Mouse (Mus musculus): ENCODE data around the gene Ess2. TPM values are rescaled to one million over a fixed set of nuclear protein-coding genes. Genes with fewer than 3 reads are reported as not detected.
A peak's percentile ranks its signal among the peaks of the same experiment; 100 is the strongest.
"Not testable (repeated sequence)": the region's sequence is repeated elsewhere in the genome, so short reads cannot be mapped to it uniquely, and the experiment has no call there.

Gene Ess2
- 26.0 and 26.7 TPM in 2 replicates for polyA plus RNA-seq (2012; rRNA removed)

- DNase-seq (ENCODE audit: low spot score): peak; percentile 76
Measured at GRCm38 (mm10) chr16:17911052-17911595, at the start of gene Ess2. TSS of gene Ess2 (minus strand) at chr16:17911348.

- not testable (repeated sequence) for DNase-seq (ENCODE audit: low spot score)
Measured at GRCm38 (mm10) chr16:17956052-17956638, 45.0 kb upstream of the Ess2 start.

DNA sequence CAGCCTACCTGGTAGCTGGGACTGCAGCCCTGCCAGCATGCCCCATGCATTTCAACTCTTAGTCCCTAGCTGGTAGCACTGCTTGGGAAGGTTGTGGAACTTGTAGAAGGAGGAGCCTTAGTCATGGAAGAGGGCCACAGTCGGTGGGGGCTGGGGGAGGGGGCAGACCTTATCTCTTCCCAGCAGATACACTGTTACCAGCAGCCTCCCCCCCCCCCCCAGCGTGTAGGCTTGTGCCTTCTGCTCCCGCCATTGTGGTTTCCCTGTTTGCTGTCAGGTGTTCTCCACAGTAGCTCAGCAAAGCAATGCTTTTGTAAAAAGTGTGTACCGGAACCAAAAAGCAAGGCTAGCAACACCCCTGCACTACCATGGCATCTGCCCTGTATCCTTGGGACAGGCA is 40.5 kb upstream of the Ess2 start:
- DNase-seq (ENCODE audit: low spot score): no peak

DNA sequence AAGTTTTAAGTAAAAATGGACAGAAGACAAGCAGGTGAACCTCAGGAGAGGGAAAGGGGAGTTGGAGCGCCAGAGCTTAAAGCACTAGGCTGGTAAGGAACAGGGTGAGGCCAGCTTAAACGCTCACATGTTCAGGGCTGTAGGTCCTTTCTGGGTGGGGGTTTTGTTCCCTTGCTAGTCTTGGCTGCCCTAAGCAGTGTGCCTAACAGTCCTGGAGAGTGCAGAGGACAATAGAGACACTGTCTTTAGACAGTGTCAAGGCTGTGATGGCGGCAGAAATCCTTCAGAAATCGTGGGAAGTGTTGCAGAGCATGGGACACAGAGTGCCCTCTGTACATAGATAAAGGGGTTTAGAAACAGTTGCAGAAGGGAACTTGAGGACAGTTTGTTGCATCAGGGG is 38.9 kb upstream of the Ess2 start:
- no peak for DNase-seq (ENCODE audit: low spot score)

DNA sequence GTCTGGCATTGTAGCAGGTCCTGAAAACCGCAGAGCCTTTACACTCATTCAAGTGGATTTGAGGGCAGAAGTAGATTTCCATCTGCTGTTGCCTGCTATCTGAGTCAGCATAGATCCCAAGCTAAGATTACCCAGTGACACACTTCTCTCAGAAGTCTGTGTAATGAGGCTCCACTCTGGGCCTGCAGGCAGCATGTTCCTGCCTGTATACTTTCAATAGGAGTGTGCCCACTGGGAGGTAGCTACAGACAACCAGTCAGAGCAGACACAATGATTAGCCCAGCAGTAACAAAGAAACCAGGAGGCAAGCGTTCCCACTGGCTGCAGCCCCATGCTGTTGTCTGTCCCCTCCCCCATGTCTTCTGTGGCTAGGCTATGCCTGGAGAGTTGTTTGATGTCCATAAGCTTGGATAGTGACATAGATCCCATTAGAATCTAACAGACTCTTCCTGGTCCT is 38.3 kb upstream of the Ess2 start:
- DNase-seq (ENCODE audit: low spot score): no peak

DNA sequence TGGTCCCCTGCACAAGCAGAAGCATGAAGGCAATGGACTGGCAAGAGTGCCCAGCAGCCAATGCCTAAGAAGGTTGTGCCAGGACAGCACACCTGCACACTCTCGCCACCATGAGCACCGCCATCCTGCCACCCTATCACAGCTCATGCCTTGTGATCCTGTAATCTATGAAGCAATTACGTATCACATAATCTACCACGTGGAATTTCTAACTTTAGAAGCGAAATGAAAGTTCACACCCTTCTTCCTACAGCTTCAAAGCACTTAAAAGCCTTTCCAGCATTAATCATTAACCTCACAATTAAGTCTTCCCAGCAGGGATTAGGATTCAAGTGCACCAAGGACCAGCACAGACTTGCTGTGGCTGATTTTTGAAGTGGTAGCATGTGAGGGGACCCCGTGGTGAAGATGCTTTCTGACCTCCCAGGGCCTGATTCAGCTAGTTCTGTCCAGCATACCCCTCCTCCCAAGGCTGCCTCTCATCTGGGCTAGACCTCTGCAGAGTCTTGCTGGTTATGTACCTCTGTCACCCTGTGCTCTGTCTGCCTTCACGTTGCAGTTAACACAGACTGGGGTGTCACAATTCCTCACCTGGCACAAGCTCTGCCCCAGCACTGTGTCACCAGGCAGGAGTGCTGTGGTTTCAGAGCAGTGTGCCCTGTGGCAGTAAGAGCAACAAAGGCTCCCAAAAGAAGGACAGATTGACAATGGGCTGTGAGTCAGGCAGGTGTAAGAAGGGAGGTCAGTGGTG is 34.1 kb upstream of the Ess2 start:
- no peak for DNase-seq (ENCODE audit: low spot score)

DNA sequence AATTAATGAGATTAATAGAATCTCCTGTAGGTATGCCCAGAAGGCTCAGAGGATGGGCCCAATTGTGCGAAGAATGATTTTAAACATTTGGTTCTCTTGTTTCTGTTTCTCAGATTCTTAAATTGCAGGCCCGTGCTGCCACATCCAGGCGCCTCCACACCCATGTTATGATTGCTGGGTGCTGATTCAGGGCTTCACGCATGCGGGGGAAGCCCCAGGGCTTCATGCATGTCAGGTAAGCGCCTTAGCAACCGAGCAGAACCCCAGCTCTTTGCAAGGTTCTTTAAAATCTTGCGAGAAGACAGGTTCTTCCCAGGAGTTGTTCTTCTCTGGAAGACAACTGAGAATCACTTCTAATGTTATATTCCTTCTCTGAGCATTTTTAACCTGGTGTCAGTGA is 32.3 kb upstream of the Ess2 start:
- DNase-seq (ENCODE audit: low spot score): no peak

DNA sequence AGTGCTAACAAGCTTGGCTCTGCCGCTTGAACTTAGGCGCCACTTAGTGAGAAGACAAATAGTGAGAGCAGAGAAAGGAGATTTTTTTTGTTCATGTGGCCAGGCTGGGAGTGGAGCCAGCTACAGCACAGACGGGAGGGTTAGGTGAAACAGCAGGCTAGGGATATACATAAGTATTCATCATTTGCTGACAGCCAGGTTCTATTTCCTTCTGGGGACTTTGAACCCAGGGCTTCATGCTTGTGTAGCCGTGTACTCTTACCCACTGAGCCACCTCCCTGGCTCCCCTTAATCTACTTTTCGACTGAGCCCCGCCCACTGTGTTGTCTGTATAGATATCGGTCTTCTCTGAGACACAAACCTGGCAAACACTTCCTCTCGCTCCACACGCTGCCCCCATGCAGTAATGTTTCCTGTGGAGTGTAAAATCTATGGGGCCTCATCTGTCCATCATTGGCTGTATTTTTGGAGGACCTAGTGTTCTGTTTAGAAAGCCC is 28.2 kb upstream of the Ess2 start:
- no peak for DNase-seq (ENCODE audit: low spot score)

DNA sequence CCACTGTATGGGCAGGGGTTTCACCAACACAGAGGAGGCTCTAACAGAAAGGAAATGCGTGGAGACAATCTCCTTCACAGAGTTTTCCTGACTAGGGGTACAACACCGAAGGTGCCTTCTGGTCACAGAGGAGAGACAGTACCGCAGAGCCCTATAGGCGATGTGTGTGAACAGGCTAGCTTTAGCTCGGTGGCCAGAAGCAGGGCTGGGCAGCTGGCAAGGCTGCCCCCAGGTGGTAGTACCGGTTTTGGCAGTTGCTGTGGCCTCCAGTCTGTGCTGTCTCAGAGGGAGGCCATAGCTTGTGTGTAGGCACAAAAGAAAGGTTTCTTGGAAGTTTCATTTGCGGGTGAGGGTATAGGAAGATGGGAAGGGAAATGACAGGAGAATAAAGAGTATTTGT is 27.7 kb upstream of the Ess2 start:
- DNase-seq (ENCODE audit: low spot score): no peak

DNA sequence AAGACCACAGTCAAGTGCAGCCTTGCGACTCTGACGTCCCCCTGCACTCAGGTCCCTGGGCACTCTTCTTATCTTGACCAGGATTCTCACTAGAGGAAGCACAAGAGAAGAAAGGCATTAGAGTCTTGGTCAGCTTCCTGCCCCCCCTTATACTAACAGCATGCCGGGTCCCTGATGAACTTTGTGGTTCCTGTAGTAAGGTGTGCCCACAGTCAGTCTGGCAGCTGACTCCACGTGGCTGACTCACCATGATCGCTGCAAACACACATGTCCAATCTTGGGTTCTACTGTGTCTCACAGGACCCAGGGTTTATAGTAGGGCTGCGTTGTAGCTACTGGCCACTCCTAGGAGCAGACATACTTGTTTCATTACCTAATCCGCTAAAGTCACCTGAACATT is 27.0 kb upstream of the Ess2 start:
- DNase-seq (ENCODE audit: low spot score): no peak

GRCm38 (mm10) chr16:17936776-17937175 is 25.6 kb upstream of the Ess2 start:
- DNase-seq (ENCODE audit: low spot score): no peak

- DNase-seq (ENCODE audit: low spot score): no peak
Measured at GRCm38 (mm10) chr16:17934445-17934910, 23.3 kb upstream of the Ess2 start.

- no peak for DNase-seq (ENCODE audit: low spot score)
Measured at GRCm38 (mm10) chr16:17933594-17934444, 22.7 kb upstream of the Ess2 start.

- no peak for DNase-seq (ENCODE audit: low spot score)
Measured at GRCm38 (mm10) chr16:17931906-17932460, 20.8 kb upstream of the Ess2 start.

DNA sequence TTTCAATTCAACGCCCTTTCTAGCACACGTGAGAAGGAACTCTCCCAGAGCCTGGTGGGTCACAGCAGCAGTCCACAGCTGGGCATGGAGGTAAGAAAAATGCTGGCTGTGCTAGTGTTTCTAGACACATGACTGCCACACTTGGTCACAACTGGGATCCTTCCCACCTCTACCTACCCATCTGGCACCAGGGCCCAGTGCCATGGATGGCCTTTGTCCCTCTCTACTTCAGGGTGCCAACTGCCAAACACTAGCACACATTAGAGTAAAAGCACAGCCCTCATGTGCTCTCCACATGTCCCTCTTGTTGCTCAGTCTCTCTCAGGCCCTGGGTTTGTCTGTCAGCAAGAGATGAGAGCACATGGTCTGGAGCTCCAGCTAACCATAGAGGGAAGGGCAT is 18.5 kb upstream of the Ess2 start:
- no peak for DNase-seq (ENCODE audit: low spot score)

DNA sequence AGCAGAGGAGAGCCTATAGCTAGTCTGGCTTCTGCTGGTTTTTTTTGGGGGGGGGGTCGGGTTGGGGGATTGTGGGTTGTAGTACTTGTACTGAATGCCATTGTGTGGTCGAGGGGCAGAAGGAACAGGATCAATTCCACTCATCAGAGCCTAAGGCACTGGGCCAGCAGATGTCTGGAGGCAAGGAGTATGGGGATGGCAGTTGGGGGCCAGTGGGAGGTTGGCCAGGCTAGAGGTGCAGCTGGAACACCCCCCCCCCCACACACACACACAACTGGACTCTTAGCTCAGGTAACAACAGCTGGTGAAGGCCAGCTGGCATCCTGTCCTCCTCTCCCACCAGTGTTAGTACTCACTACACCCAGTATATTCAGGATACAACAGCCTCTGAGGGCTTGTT is 18.1 kb upstream of the Ess2 start:
- no peak for DNase-seq (ENCODE audit: low spot score)

DNA sequence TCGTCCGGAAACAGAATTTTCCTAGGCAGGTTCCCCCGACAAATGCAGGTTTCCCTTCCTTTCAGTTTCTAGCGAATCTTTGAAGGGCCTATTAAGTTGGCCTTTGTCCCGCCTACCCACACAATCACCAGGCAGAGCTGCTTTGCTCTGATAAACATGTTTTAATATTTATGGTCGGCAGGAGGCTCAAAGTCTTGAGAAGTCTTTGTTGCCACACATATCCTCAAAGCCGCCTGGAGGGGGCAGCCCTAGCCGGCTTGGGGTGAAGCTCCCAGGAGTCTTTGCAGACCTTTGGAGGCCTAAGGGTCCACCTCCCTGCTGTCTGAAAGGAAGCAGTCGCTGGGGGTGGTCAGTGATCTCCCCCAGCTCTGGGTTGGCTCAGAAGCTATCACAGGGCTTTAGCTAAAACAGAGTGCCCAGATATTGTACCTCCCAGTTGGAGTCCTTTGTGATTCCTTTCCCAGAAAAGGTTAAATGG is 17.5 kb upstream of the Ess2 start:
- peak; percentile 50 for DNase-seq (ENCODE audit: low spot score)

- peak; percentile 76 for DNase-seq (ENCODE audit: low spot score)
Measured at GRCm38 (mm10) chr16:17928087-17928580, 17.0 kb upstream of the Ess2 start, which contains the start of gene Slc25a1. TSS of gene Slc25a1 (minus strand) at chr16:17928219.

DNA sequence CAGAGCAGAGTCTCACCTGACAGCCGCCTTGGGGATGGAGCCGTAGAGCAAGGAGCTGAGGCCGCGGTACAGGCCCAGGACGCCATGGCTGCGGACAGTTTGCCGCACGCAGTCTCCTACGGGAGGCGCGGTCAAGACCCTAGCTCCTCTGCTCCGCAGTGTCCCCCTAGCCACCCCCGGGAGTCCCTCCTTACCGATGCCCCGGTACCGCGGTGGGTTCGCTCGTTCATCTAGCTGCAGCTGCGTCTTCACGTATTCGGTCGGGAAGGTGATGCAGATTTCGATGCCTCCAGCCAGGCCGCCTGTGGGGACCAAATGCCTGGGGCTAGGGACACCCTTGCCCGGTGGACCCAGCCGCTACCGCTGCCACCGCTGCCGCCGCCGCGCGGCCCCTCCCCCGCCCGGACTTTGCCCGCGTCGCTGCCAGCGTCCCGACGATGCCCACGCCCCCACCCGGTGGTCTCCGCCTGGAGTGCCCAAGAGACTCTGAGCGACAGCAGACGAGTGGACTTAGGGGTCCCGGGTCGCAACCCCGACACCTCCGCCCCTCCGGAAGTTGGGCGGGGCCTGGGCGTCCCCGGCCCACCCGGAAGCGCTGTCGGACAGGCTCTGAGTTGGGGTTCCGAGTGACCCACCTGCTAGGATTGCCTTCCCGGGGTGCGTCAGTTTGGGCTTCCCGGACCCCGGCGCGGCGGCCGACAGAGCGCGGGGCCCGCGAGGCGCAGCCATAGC is 16.4 kb upstream of the Ess2 start:
- DNase-seq (ENCODE audit: low spot score): peak; percentile 39

- DNase-seq (ENCODE audit: low spot score): no peak
Measured at GRCm38 (mm10) chr16:17922163-17922538, 11.0 kb upstream of the Ess2 start.
